Mouse (Mus musculus) midbrain, embryonic 11.5 days (tissue): ENCODE results near the gene Tiam1. TPM values are rescaled to one million over a fixed set of nuclear protein-coding genes. Genes with fewer than 3 reads are reported as not detected.
"Not testable (repeated sequence)": the region's sequence is repeated elsewhere in the genome, so short reads cannot be mapped to it uniquely, and the experiment has no call there.

Experiments used
- ATAC-seq: fragments of 200-750 bp; cut with Nextera tagmentation; 2 replicates; pipeline ENCODE4 v1.8.0; 2017; ENCODE audit warnings: moderate TSS enrichment, moderate library complexity; ENCODE audit not compliant: low FRiP score
- DNase-seq: peaks from one replicate; pipeline ENCODE4 v3.0.0; 2015; ENCODE audit warnings: low spot score; ENCODE audit errors: missing footprints
- H3K27ac ChIP-seq: fragments of 300-500 bp; sonication (generic); 2 replicates; pipeline ENCODE4 v1.5.1; 2014; ENCODE audit warnings: low read depth, low read length
- H3K27me3 ChIP-seq: fragments of 300-500 bp; sonication (generic); 2 replicates; pipeline ENCODE4 v1.6.1; 2014; ENCODE audit warnings: mild to moderate bottlenecking, low read length, moderate library complexity, mixed read lengths; ENCODE audit not compliant: control insufficient read depth, insufficient read depth
- H3K36me3 ChIP-seq: fragments of 300-500 bp; sonication (generic); 2 replicates; pipeline ENCODE4 v1.6.1; 2014; ENCODE audit warnings: mild to moderate bottlenecking, low read length, moderate library complexity, mixed read lengths; ENCODE audit not compliant: control insufficient read depth, insufficient read depth
- H3K4me1 ChIP-seq: fragments of 300-500 bp; sonication (generic); 2 replicates; pipeline ENCODE4 v1.6.1; 2014; ENCODE audit warnings: low read length; ENCODE audit not compliant: control insufficient read depth, insufficient read depth
- H3K4me2 ChIP-seq: fragments of 300-500 bp; sonication (generic); 2 replicates; pipeline ENCODE4 v1.6.1; 2014; ENCODE audit warnings: mild to moderate bottlenecking, moderate library complexity
- H3K4me3 ChIP-seq: fragments of 300-500 bp; sonication (generic); 2 replicates; pipeline ENCODE4 v1.5.1; 2014; ENCODE audit warnings: low read depth, low read length
- H3K9ac ChIP-seq: fragments of 300-500 bp; sonication (generic); 2 replicates; pipeline ENCODE4 v1.6.1; 2014; ENCODE audit warnings: low read length
- H3K9me3 ChIP-seq: fragments of 300-500 bp; sonication (generic); 2 replicates; pipeline ENCODE4 v1.6.1; 2016; ENCODE audit warnings: low read length; ENCODE audit not compliant: control insufficient read depth
- WGBS: fragments of 180-500 bp; shearing (Covaris S2); extraction: QIAGEN DNeasy Blood & Tissue Kit; methylation state at CpG from one replicate; pipeline ENCODE4 v1.1.7; 2014; 5-methylcytosine and 5-hydroxymethylcytosine counted together
- polyA plus RNA-seq: library from polyadenylated mRNA; unstranded; fragments of >200 nt; fragmentation: Nextera tagmentation; extraction: Ambion mirVana; gene quantifications from 2 replicates; pipeline ENCODE4 v1.2.1, GENCODE M21; 2014

The Tiam1 gene
- polyA plus RNA-seq, 1 experiment from 2014 or later: 14.2 TPM

DNA sequence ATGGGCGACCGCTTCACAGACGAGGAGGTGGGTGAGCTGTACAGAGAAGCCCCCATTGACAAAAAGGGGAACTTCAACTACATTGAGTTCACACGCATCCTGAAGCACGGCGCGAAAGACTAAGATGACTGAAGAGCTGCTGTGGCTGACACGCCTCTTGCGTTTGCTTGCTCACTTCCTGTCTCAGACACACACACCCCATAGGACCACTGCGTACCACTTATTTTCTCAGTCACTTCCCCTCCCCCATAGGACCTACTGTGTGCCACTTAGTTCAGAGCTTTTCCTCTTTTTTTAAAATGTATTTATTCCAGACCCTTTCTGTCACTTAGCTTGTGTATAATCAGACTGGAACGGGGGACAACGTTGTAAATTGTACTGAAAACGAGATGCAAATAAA lies 53.2 kb downstream of the Tiam1 start:
- ATAC-seq: no peak
- Histone ChIP-seq H3K4me1 (no peaks in the 10 kb centered on the region), H3K9me3 (no peaks in the 10 kb centered on the region), H3K36me3 (no peaks in the 10 kb centered on the region), H3K4me2 (no peak overlapping the region), H3K27ac (no peak overlapping the region), H3K9ac (no peak overlapping the region), H3K27me3 (no peaks in the 10 kb centered on the region), H3K4me3 (no peak overlapping the region)
- DNase-seq: no peak
- WGBS: 95% methylated on average over 13 of the region's 13 CpGs

DNA sequence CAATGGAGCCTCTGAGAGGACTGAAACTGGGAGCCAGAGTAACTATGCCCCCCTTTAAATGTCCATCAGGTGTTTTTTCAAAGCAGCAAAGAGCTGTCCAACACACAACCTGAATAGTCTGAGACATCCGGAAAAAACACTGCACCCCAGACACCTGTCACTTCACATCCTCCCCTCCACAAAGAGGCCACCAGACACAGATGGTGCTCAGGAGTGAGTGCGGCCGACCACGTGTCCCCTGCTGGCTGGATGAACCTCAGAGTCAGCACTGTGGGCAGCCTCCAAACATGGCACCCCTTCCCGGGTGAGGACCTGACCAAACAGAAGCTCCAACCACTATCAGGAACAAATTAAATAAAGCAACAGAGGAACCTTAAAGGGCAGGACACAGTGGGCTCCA lies 56.3 kb downstream of the Tiam1 start:
- H3K27ac ChIP-seq: no peak overlapping the region
- WGBS: 90% methylated on average over 5 of the region's 5 CpGs
- no peaks in the 10 kb centered on the region for H3K27me3 ChIP-seq
- no peak overlapping the region for H3K4me3 ChIP-seq
- no peak for DNase-seq
- no peaks in the 10 kb centered on the region for H3K36me3 ChIP-seq
- H3K9me3 ChIP-seq: no peaks in the 10 kb centered on the region
- no peak for ATAC-seq
- no peak overlapping the region for H3K4me2 ChIP-seq
- H3K4me1 ChIP-seq: no peaks in the 10 kb centered on the region
- H3K9ac ChIP-seq: no peak overlapping the region

DNA sequence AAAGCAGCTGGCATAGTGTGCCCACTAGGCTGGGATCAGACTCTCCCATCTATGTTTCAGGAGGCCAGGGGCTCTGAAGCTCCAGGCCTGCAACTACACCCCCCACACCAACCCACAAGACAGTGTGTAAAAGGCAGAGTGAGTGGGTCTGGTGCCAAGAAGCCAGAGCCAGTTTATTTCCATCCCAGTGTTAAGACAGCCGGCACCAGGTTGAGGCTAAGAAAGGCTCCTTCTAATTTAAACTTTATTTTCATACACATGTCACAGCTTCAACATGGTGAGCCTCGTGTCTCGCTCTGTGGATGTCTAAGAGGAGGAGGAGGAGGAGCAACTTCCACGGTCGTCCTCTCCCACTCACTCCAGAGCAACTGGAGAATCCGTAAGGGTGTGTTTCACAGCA lies 57.5 kb downstream of the Tiam1 start:
- Histone ChIP-seq H3K36me3 (no peaks in the 10 kb centered on the region), H3K9me3 (no peaks in the 10 kb centered on the region), H3K4me2 (no peak overlapping the region), H3K9ac (no peak overlapping the region), H3K27ac (no peak overlapping the region), H3K4me3 (no peak overlapping the region), H3K27me3 (peaks cover 2% of the 10 kb centered on the region; the same call in 1 of the 2 replicates), H3K4me1 (no peaks in the 10 kb centered on the region)
- ATAC-seq (no peak), DNase-seq (no peak)
- WGBS: 89% methylated on average over 6 of the region's 6 CpGs

DNA sequence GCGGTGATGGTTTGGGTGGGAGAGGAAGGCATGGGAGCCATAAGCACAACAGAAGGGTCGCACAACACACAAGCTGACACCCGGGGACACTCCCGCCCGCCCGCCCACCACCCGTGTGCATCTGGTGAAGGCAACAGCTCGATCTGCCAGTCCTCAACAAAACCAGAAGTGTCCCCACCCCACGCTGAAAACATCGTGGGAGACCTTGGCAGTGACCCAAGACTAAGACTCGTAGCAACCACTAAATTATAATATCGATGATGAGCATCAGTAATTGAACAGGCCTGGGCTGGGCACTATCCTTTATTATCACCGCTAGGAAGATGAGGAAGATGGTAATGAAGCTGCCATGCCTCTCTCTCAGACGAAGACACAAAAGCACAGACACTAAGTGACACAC lies 58.0 kb downstream of the Tiam1 start:
- no peaks in the 10 kb centered on the region for H3K36me3 ChIP-seq
- 90% methylated on average over 14 of the region's 14 CpGs for WGBS
- no peaks in the 10 kb centered on the region for H3K4me1 ChIP-seq
- no peak overlapping the region for H3K4me3 ChIP-seq
- H3K27me3 ChIP-seq: peaks cover 2% of the 10 kb centered on the region; the same call in 1 of the 2 replicates
- no peak overlapping the region for H3K9ac ChIP-seq
- ATAC-seq (no peak), DNase-seq (no peak)
- H3K27ac ChIP-seq: no peak overlapping the region
- H3K4me2 ChIP-seq: no peak overlapping the region
- no peaks in the 10 kb centered on the region for H3K9me3 ChIP-seq

DNA sequence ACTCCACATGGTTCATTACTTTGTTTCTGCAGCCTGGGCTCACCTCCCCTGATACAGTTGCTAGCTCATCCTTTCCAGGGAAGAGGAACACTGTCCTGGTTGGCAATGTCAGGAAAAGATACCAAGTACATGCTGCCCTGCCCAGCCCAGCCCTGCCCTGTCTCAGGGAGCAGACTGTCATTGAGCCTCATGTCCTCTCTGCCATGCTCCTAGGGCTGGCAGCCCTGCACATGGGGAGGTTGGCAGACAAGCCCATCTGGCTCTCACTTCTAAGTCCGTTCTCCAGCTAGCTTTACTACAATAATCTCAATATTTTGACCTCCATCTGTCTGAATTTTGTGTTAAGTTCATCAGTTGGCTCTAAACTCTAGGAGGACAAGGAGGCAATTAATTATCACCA lies 62.4 kb downstream of the Tiam1 start:
- Histone ChIP-seq H3K4me2 (no peak overlapping the region), H3K4me3 (no peak overlapping the region), H3K4me1 (no peaks in the 10 kb centered on the region), H3K9me3 (no peaks in the 10 kb centered on the region), H3K36me3 (no peaks in the 10 kb centered on the region), H3K27ac (no peak overlapping the region), H3K27me3 (peaks cover 2% of the 10 kb centered on the region; the same call in 1 of the 2 replicates), H3K9ac (no peak overlapping the region)
- WGBS: 86% methylated on average over 1 of the region's 1 CpGs
- DNase-seq (no peak), ATAC-seq (no peak)

DNA sequence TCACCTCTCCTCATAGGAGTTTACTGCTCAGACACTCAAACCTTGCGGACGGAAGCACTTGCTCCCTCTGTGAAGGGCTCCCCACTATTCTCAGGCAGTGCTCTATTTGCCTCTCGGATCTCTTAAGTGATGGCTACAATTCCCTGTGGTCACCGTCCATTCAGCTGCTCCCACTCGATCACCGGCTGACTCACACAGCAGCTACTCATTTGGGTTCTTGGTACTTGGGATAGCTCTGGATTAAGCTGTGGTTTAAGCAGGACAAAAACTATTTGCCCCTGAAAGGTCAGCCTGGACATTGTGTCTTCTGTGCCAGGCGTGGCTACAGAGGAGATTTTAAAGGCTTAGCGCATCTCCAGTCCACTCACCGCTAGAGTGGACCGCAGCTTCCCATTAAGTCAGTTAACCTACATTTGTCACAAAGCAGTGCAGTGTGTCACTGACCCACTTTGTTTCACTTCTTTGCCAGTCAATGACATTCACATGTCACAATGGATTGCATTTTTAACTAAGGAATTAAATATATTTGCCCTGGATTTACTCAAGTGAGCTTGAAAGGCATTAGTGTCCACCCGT lies 64.7 kb downstream of the Tiam1 start:
- ATAC-seq (peak; percentile 36; the same call in 1 of the 2 replicates), DNase-seq (no peak)
- Histone ChIP-seq H3K4me1 (no peaks in the 10 kb centered on the region), H3K27ac (no peak overlapping the region), H3K9me3 (no peaks in the 10 kb centered on the region), H3K4me3 (no peak overlapping the region), H3K9ac (no peak overlapping the region), H3K36me3 (no peaks in the 10 kb centered on the region), H3K4me2 (no peak overlapping the region), H3K27me3 (peaks cover 8% of the 10 kb centered on the region; the same call in 1 of the 2 replicates)
- 45% methylated on average over 11 of the region's 11 CpGs for WGBS

DNA sequence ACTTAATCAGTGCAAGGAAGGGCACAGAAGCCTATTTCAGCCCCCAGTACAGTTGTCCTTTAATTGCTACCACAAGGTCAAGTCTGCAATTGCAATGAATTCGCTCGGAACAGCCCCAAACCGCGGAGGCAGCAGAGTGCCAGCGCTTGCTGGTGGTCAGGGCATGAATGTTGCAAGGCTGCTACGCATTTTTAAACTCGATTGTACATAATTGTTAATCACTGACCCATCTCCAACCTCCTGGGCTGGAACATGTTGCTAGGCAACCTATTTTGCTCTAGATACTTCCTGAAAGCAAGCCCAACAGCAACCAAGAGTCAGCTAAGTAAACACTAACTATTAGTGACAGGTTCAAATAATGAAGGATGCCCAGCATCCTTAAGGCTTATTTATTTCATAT lies 70.1 kb downstream of the Tiam1 start:
- H3K27ac ChIP-seq: no peak overlapping the region
- no peak overlapping the region for H3K4me3 ChIP-seq
- H3K9me3 ChIP-seq: no peaks in the 10 kb centered on the region
- 18% methylated on average over 7 of the region's 7 CpGs for WGBS
- H3K36me3 ChIP-seq: no peaks in the 10 kb centered on the region
- no peak for DNase-seq
- 0 out of 2 replicates have a peak, but pooled peaks have one; percentile 48 for ATAC-seq
- no peak overlapping the region for H3K4me2 ChIP-seq
- peaks cover 18% of the 10 kb centered on the region for H3K4me1 ChIP-seq
- H3K9ac ChIP-seq: no peak overlapping the region
- H3K27me3 ChIP-seq: peaks cover 12% of the 10 kb centered on the region

DNA sequence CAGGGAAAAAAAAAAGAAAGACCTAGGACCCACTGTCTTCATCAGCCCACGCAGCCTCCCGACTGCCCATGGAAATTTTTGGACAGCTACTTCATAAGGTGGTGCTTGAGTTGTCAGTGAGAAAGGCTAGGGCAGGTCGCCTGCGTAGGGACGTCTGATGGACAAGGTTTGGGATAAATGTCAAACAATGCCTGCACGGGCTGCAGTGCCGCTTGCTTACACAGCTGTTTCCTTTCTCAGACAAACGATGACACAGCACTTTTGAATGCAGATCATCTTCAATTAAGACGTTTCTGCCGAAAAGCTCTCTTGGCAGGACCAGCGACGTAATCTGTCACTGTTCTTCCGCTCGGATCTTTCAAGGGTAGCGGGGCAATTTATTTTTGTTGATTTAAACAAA lies 70.9 kb downstream of the Tiam1 start:
- no peak overlapping the region for H3K9ac ChIP-seq

DNA sequence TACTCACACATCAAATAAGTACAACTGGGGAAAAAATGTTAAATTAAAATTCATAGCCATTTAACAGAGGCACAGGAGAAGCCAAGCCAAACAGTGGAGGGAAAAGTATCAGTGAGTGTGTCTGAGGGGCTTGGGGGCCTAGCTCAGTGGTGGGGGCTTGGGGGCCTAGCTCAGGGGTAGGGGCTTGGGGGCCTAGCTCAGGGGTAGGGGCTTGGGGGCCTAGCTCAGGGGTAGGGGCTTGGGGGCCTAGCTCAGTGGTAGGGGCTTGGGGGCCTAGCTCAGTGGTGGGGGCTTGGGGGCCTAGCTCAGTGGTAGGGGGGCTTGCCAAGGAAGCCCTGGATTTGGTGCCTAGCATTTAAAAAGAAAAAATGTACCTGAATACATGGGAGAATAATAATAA lies 72.4 kb downstream of the Tiam1 start:
- DNase-seq, H3K9ac ChIP-seq, H3K9me3 ChIP-seq, H3K36me3 ChIP-seq, H3K4me2 ChIP-seq, H3K27ac ChIP-seq, H3K4me3 ChIP-seq: not testable (repeated sequence)
- ATAC-seq: peak; percentile 86
- Histone ChIP-seq H3K27me3 (peaks cover 12% of the 10 kb centered on the region), H3K4me1 (peaks cover 18% of the 10 kb centered on the region)

More for the DNA sequence above, 70.9 kb downstream of the Tiam1 start:
- H3K9me3 ChIP-seq: no peaks in the 10 kb centered on the region
- peak overlapping the region; percentile 25; the same call in 1 of the 2 replicates for H3K4me2 ChIP-seq
- H3K27me3 ChIP-seq: peaks cover 12% of the 10 kb centered on the region
- no peaks in the 10 kb centered on the region for H3K36me3 ChIP-seq
- no peak overlapping the region for H3K27ac ChIP-seq
- DNase-seq: peak; percentile 92
- H3K4me3 ChIP-seq: no peak overlapping the region
- peak; percentile 69 for ATAC-seq
- 21% methylated on average over 15 of the region's 15 CpGs for WGBS
- peaks cover 18% of the 10 kb centered on the region for H3K4me1 ChIP-seq
